Mouse (Mus musculus) limb, embryonic 10.5 days (tissue): ENCODE data around the gene Fancl. TPM values are rescaled to one million over a fixed set of nuclear protein-coding genes. Genes with fewer than 3 reads are reported as not detected.
A peak's percentile ranks its signal among the peaks of the same experiment; 100 is the strongest.
"Not testable (repeated sequence)": the region's sequence is repeated elsewhere in the genome, so short reads cannot be mapped to it uniquely, and the experiment has no call there.

Experiments
- DNase-seq: peaks from one replicate; pipeline ENCODE4 v3.0.0-alpha.2; 2017; ENCODE audit warnings: low spot score
- H3K27ac ChIP-seq: fragments of 300-500 bp; sonication (generic); 2 replicates; pipeline ENCODE4 v1.5.1; 2016; ENCODE audit warnings: mild to moderate bottlenecking
- H3K27me3 ChIP-seq: fragments of 300-500 bp; sonication (generic); 2 replicates; pipeline ENCODE4 v1.6.1; 2016; ENCODE audit warnings: low read depth, mild to moderate bottlenecking; ENCODE audit not compliant: poor library complexity, severe bottlenecking
- H3K36me3 ChIP-seq: fragments of 300-500 bp; sonication (generic); 2 replicates; pipeline ENCODE4 v1.6.1; 2016; ENCODE audit warnings: mild to moderate bottlenecking, moderate library complexity
- H3K4me1 ChIP-seq: fragments of 300-500 bp; sonication (generic); 2 replicates; pipeline ENCODE4 v1.6.1; 2016
- H3K4me3 ChIP-seq: fragments of 300-500 bp; sonication (generic); 2 replicates; pipeline ENCODE4 v1.5.1; 2016; ENCODE audit warnings: mild to moderate bottlenecking, moderate library complexity
- H3K9me3 ChIP-seq: fragments of 300-500 bp; sonication (generic); replicated peaks from 2 replicates; pipeline ENCODE4 v1.6.1; 2016; ENCODE audit warnings: mild to moderate bottlenecking
- WGBS: fragments of 180-500 bp; shearing (Covaris S2); methylation state at CpG from one replicate; pipeline ENCODE4 v1.1.7; 2016; 5-methylcytosine and 5-hydroxymethylcytosine counted together
- polyA plus RNA-seq: library from polyadenylated mRNA; unstranded; fragments of >200 nt; fragmentation: Nextera tagmentation; extraction: Ambion mirVana; gene quantifications from 2 replicates; pipeline ENCODE4 v1.2.1, GENCODE M21; 2016

Fancl gene
- polyA plus RNA-seq = 32.2 and 34.9 TPM in 2 replicates

DNA sequence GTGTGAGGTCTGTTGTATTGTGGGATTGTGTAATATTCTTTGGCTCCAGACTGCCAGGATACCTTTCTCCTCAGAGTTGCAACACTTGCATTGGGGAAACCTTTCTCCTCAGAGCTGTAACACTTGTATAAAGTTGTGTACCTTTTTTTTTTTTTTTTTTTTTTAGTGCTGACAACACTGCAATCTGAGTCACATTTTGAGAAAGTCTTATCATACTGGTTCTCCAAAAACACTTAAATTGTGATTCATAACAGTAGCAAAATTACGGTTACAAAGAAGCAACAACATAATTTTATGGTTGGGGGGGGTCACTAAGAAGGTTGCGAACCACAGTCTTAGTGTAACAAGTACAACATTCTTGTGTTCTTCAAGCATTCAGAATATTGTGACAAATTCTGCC, at the start of gene Fancl:
TSS of gene Fancl (plus strand) at position 165 of the 400 bp plus-strand sequence.
- no peak for DNase-seq
- H3K27ac ChIP-seq = peak within 1 kb of the TSS; percentile 97
- 91% methylated on average over 2 of the region's 2 CpGs for WGBS

DNA sequence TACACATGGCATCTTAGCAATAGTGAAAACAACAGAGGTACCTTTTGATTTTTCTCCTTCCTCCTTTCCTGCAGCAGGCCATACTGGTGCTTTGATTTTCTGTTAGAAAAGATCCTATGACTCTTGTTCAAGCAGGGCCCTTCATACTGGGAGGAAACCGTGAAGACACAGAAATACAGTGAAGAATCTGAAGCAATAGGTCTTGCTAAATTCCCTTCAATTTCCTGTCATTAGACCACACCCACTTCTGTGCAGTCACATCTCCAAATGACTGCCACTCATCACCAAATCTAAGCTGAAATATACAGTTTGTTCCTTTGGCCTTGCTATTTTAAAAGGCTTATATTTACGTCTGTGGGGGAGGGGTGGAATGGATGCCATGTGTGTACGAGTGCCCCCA, 49.1 kb upstream of the Fancl start:
- DNase-seq = no peak
- Histone ChIP-seq H3K36me3 (no peaks in the 10 kb centered on the region), H3K27ac (no peak overlapping the region), H3K4me1 (peaks cover 4% of the 10 kb centered on the region; the same call in 1 of the 2 replicates), H3K27me3 (no peaks in the 10 kb centered on the region), H3K9me3 (no peaks in the 10 kb centered on the region), H3K4me3 (no peak overlapping the region)
- WGBS = 78% methylated on average over 3 of the region's 3 CpGs

More for the DNA sequence above, at the start of gene Fancl:
- Histone ChIP-seq H3K27me3 (no peaks in the 10 kb centered on the region), H3K4me3 (peak within 1 kb of the TSS; percentile 65), H3K4me1 (peaks cover 6% of the 10 kb centered on the region), H3K36me3 (peaks cover 3% of the 10 kb centered on the region), H3K9me3 (no peaks in the 10 kb centered on the region)

DNA sequence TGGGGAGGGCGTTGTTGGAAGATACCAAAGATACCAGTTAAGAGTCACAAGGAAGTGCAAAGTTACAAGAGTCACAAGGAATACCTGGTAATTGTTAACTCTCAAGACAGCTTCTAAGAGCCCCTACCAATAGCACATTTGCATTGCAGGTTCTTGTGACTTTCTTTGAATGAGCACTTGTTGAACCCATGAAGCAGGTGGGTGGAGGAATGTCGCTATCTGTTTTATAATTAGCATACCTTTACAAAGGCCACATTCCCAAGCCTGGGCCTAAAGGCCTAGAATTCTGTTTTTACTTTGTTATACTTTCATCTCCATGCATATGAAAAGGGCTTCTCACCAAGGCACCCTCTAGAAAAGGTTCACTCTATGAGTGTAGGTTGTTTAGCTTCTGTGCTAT, 15.8 kb upstream of the Fancl start:
- not testable (repeated sequence) for DNase-seq, H3K27ac ChIP-seq, H3K9me3 ChIP-seq, H3K4me1 ChIP-seq, H3K27me3 ChIP-seq, H3K36me3 ChIP-seq, H3K4me3 ChIP-seq
- WGBS = 87% methylated on average over 2 of the region's 2 CpGs

DNA sequence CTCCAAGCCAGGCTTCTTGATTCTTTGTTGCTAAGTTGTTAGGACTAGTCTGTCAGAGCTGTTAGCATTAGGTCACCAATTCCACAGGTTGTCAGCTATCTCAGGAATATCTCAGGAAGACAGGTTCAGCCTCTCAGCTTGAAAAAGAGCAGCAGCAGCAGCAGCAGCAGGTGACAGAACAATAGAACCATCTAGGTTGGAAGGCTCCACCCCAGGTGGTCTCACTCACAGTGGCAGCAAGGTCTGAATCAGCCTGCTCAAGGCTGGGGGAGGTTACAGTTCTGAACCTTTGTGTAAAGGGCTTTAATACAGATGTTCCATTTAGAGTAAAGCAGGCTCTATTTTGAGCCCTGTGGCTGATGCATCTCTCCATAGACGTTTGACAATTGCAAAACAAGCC, 14.0 kb upstream of the Fancl start:
- H3K9me3 ChIP-seq, H3K27me3 ChIP-seq, H3K36me3 ChIP-seq, DNase-seq, H3K27ac ChIP-seq, H3K4me1 ChIP-seq, H3K4me3 ChIP-seq: not testable (repeated sequence)
- WGBS = 19% methylated on average over 1 of the region's 1 CpGs

DNA sequence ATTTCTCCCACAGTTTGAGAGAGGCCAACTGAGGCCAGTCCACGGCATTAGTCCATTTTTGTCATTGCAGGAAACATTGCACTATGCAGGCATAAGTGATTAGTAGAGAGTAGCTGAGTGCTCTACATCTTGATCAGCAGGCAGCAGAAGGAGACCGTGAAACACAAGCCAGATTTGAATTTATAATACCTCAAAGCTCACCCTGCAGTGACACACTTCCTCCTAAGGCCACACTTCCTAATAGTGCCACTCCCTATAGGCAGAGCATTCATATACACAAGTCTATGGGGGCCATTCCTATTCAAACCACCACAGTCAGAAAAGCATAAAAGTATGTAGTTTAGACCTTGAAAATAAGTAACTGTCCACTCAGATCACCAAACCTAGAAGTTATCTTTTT, 11.8 kb upstream of the Fancl start:
- no peak for DNase-seq
- 84% methylated on average over 2 of the region's 2 CpGs for WGBS
- Histone ChIP-seq H3K4me3 (no peak overlapping the region), H3K4me1 (no peaks in the 10 kb centered on the region), H3K27ac (no peak overlapping the region), H3K27me3 (no peaks in the 10 kb centered on the region), H3K9me3 (no peaks in the 10 kb centered on the region), H3K36me3 (no peaks in the 10 kb centered on the region)

DNA sequence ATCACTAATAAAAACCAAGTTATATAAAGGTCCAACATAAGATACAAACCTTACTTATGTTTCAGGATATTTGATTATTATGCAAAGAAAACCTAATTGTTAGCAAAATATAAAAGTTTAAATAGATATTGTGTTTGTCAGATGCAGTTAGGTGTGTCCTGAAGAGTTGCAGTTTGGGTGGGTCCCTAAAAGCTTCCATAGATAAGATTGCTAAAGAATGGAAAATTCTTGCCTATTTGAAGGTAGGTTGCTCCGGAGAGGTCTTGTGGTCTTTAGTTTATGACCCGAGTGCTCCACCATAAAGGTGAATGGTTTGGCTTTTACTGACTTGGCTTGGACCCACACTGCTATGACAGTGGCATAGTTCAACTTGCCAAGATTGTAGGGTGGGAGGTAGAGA, 7.9 kb upstream of the Fancl start:
- Histone ChIP-seq H3K9me3 (no peaks in the 10 kb centered on the region), H3K27ac (no peak overlapping the region), H3K4me1 (no peaks in the 10 kb centered on the region), H3K36me3 (no peaks in the 10 kb centered on the region), H3K27me3 (no peaks in the 10 kb centered on the region), H3K4me3 (no peak overlapping the region)
- 91% methylated on average over 2 of the region's 2 CpGs for WGBS
- DNase-seq = no peak

DNA sequence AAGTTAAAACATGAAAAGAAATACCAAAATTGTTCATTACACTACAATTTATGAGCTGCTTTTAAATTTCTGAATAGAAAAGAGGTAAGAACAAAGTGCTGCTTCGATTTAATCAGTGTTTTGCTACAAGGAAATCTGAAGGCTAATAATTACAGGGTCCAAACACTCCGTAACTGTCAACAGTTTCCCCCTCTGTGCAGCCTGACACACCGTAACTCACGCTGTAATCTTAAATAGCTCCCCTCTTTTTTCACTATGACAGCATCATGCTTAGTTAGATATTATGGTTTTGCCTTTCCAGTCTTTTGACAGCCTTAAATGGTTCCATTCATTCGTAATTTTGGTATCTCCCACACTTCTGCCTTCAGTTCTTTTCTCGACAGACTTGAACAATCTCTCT, 4.4 kb upstream of the Fancl start:
- Histone ChIP-seq H3K27me3 (no peaks in the 10 kb centered on the region), H3K4me3 (no peak overlapping the region), H3K27ac (no peak overlapping the region), H3K36me3 (no peaks in the 10 kb centered on the region), H3K4me1 (no peaks in the 10 kb centered on the region), H3K9me3 (no peaks in the 10 kb centered on the region)
- DNase-seq = peak; percentile 42
- 51% methylated on average over 6 of the region's 6 CpGs for WGBS

DNA sequence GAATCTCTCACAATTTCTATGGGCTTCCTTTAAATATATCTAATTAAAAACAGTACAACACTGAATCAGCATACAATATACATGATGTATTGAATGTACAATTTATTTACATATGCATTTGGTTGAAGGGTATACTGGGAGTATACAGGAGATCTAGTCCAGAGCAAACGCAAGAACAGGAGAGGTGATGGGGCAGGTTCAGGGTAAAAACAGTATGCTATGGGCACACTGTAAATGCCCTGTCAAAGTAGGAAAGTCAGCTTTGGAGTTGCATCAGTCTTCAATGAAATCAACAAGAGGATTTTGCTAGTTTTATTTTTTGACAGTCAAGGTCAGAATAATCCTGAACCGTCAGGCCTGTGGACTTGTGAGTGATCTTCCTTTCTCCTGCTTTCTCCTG, 743 bp downstream of the Fancl start:
- Histone ChIP-seq H3K27me3 (no peaks in the 10 kb centered on the region), H3K4me1 (peaks cover 6% of the 10 kb centered on the region), H3K9me3 (no peaks in the 10 kb centered on the region), H3K4me3 (peak overlapping the region; percentile 65), H3K27ac (peak overlapping the region; percentile 97), H3K36me3 (peaks cover 3% of the 10 kb centered on the region)
- no peak for DNase-seq
- 67% methylated on average over 2 of the region's 2 CpGs for WGBS

DNA sequence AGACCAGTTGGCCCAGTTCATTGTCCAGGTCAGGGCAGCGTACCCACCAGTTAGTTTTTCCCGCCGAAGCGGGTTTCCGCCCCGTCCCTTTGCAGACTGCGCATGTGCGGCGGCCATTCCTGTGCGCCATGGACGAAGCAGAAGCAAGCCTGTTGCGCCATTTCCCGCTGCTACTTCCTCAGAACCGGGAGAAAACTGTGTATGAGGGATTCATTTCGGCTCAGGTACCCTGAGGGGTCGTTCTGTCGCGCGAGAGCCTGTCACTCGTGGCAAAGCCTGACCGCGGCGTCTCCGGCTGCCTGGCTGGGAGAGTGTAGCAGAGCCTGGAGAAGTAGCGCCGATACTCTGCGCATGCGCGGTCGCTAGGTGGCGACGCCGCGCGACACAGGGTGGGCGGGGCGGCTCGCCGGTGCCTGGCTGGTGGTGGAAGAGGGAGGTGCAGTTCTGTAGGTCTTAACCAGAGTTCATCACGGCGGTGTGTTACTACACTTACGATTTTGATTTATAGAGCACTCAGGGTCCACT, 1.2 kb downstream of the Fancl start:
- Histone ChIP-seq H3K27me3 (no peaks in the 10 kb centered on the region), H3K4me3 (peak overlapping the region; percentile 65), H3K27ac (peak overlapping the region; percentile 97), H3K36me3 (peaks cover 3% of the 10 kb centered on the region), H3K9me3 (no peaks in the 10 kb centered on the region), H3K4me1 (peaks cover 6% of the 10 kb centered on the region)
- peak; percentile 97 for DNase-seq
- under 1% methylated on average over 42 of the region's 42 CpGs for WGBS

DNA sequence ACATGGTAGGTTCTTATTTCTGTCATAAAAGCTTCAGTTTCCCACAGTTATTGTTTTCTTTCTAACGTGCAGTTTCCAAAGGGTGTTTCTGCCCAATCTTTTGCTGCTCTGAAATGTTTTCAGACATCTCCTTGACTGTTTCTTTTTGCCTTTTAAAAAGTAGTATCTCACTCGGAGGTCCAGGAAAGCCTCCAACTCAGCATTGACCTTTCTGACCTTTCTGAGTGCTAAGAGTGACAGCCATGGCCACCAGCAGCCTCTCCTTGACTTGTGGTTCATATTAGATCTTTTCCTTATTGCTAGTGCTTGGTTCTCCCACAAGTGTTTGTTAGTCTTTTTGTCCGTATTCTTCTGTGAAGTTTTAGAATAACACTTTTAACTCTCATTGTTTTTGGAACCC, 9.6 kb downstream of the Fancl start:
- H3K4me3 ChIP-seq = no peak overlapping the region
- H3K27me3 ChIP-seq = no peaks in the 10 kb centered on the region
- H3K9me3 ChIP-seq = no peaks in the 10 kb centered on the region
- peaks cover 7% of the 10 kb centered on the region; the same call in 1 of the 2 replicates for H3K4me1 ChIP-seq
- 61% methylated on average over 3 of the region's 3 CpGs for WGBS
- no peak overlapping the region for H3K27ac ChIP-seq
- H3K36me3 ChIP-seq = no peaks in the 10 kb centered on the region
- no peak for DNase-seq

DNA sequence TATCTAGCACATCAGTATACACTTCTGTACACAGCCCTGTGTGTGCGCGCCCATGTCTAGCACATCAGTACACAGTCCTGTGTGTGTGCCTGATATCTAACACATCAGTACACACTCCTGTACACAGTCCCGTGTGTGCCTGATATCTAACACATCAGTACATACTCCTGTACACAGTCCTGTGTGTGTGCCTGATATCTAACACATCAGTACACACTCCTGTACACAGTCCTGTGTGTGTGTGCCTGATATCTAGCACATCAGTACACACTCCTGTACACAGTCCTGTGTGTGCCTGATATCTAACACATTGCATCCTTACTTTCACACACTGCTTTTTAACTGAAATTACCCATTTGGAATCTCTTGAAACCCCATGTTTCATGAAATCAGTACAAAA, 27.0 kb downstream of the Fancl start:
- H3K27me3 ChIP-seq = no peaks in the 10 kb centered on the region
- no peaks in the 10 kb centered on the region for H3K4me1 ChIP-seq
- WGBS = 95% methylated on average over 3 of the region's 3 CpGs
- H3K36me3 ChIP-seq = peaks cover 13% of the 10 kb centered on the region
- no peak overlapping the region for H3K27ac ChIP-seq
- no peaks in the 10 kb centered on the region for H3K9me3 ChIP-seq
- H3K4me3 ChIP-seq = no peak overlapping the region
- DNase-seq = no peak

DNA sequence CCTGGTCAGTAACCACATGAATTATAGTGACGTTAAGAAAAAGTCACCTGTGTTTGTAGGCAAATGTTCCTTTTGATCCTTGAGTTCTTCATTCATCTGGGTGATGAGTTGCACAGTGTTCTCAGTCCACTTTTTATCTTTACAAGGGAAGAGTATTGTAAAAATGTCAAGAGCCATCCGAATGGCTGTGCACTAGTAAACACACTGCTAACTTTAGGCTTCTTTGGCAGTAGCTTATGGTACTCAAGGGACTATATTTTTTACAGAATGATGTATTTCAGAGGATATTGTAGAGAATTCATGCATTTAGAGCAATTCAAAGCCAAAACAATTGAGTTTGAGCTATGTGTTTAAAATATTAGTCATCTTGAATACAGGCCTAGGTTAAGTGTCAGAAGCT, 35.5 kb downstream of the Fancl start:
- no peak for DNase-seq
- Histone ChIP-seq H3K27me3 (no peaks in the 10 kb centered on the region), H3K36me3 (peaks cover 3% of the 10 kb centered on the region; the same call in 1 of the 2 replicates), H3K27ac (no peak overlapping the region), H3K9me3 (no peaks in the 10 kb centered on the region), H3K4me3 (no peak overlapping the region), H3K4me1 (no peaks in the 10 kb centered on the region)
- WGBS = 50% methylated on average over 2 of the region's 2 CpGs

DNA sequence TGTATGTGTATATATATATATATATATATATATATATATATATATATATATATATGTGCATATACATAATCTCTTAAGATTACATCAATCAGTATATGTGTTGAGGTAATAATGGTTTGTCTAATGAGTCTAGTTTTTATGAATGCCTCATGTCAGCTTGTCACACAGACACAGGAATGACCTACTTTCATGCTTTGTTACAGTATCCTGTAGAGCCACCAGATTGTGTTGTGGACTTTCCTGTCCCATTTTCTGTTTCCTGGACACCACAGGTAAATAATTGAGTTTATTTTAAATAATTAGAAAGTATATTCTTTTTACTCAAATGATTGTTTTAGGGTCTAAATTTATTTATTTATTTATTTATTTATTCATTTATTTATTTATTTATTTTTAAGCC, 48.3 kb downstream of the Fancl start:
- Histone ChIP-seq H3K27ac (no peak overlapping the region), H3K9me3 (no peaks in the 10 kb centered on the region), H3K4me3 (no peak overlapping the region), H3K36me3 (0 out of 2 replicates have a peak, but pooled peaks cover 2% of the 10 kb centered on the region), H3K27me3 (no peaks in the 10 kb centered on the region), H3K4me1 (no peaks in the 10 kb centered on the region)
- DNase-seq = no peak

DNA sequence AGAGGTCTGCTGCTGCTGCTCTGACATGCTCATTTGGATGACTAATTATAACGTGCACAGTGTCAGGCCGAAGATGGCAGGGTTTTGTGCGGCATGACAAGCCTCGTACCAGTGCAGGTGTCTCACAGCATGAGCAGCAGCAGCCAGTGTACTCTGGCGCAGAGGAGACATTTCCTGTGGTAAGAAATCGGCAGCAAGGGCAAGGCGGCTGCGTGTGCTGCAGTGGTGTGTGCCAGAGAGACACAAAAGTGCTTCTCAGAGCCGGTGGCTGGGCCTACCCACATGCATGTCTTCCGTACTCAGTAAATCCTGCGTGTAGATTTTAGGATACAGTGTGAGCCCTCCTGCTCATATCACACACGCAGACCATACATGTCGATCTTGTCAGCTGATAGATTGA, 51.9 kb downstream of the Fancl start:
- Histone ChIP-seq H3K27me3 (no peaks in the 10 kb centered on the region), H3K4me3 (no peak overlapping the region), H3K9me3 (no peaks in the 10 kb centered on the region), H3K36me3 (0 out of 2 replicates have a peak, but pooled peaks cover 2% of the 10 kb centered on the region), H3K27ac (no peak overlapping the region), H3K4me1 (no peaks in the 10 kb centered on the region)
- 85% methylated on average over 13 of the region's 13 CpGs for WGBS
- no peak for DNase-seq
